ENCODE assay signal across 8 mouse cellular contexts in the genomic region with DNA sequence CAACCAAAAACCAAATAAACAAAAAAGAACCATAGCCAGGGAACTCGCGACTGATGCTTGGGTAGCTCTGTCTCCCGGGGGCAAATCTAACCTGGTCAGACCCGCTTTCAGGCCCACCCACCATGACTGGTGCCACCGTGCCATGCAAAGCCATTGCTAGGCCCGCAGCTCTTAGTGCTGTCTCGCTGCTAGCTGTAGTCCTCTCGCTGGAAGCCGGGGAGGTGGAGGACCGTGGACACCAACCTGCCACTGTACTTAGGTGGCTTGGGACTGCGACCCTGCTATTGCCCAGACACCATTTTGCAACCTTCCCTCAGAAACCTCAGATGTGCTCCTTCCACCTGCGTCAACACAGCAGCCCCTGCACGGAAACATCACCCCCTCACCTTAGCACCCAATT. TPM values are rescaled to one million over a fixed set of nuclear protein-coding genes. Genes with fewer than 3 reads are reported as not detected.
A peak's percentile ranks its signal among the peaks of the same experiment; 100 is the strongest.
DNase-seq lines count a peak whose midpoint lies in the region; ATAC-seq lines count a peak whose summit lies in the region.

No protein-coding gene starts in this region.

- H3K36me3 ChIP-seq in kidney, embryonic 16.5 days (ENCODE audit: insufficient read depth, low read length), result no peaks in the 10 kb centered on the region
- no peaks in the 10 kb centered on the region for H3K36me3 ChIP-seq in neural tube, embryonic 15.5 days
- no peaks in the 10 kb centered on the region for H3K36me3 ChIP-seq in forebrain, embryonic 12.5 days (replicated peaks)

- peak overlapping the region; percentile 99 for H3K27ac ChIP-seq in kidney, embryonic 16.5 days (ENCODE audit: low read length)
- peak overlapping the region; percentile 100 for H3K27ac ChIP-seq in neural tube, embryonic 15.5 days (replicated peaks)
- H3K27ac ChIP-seq in forebrain, embryonic 12.5 days, result no peak overlapping the region

- no peaks in the 10 kb centered on the region for H3K9me3 ChIP-seq in kidney, embryonic 16.5 days (ENCODE audit: low read length)
- no peaks in the 10 kb centered on the region for H3K9me3 ChIP-seq in neural tube, embryonic 15.5 days (replicated peaks)
- no peaks in the 10 kb centered on the region for H3K9me3 ChIP-seq in forebrain, embryonic 12.5 days

- H3K4me1 ChIP-seq in kidney, embryonic 16.5 days (ENCODE audit: insufficient read depth, low read length), result peaks cover 53% of the 10 kb centered on the region
- H3K4me1 ChIP-seq in neural tube, embryonic 15.5 days, result peaks cover 62% of the 10 kb centered on the region
- H3K4me1 ChIP-seq in forebrain, embryonic 12.5 days, result peaks cover 13% of the 10 kb centered on the region

- ATAC-seq in kidney, embryonic 16.5 days (ENCODE audit: low FRiP score, low TSS enrichment), result no peak
- ATAC-seq in neural tube, embryonic 15.5 days (ENCODE audit: low FRiP score), result no peak
- no peak for ATAC-seq in forebrain, embryonic 12.5 days (ENCODE audit: low FRiP score)
- ATAC-seq in monocyte, adult 5-6 weeks (replicated peaks; ENCODE audit: insufficient number of reproducible peaks, low FRiP score, low TSS enrichment, poor library complexity, severe bottlenecking), result no peak

- WGBS in kidney, embryonic 16.5 days, result 0% methylated on average over 13 of the region's 13 CpGs
- 5% methylated on average over 13 of the region's 13 CpGs for WGBS in neural tube, embryonic 15.5 days
- WGBS in forebrain, embryonic 12.5 days, result 5% methylated on average over 13 of the region's 13 CpGs

- H3K4me2 ChIP-seq in kidney, embryonic 16.5 days (replicated peaks; ENCODE audit: low read depth, low read length), result peak overlapping the region; percentile 81
- peak overlapping the region; percentile 85 for H3K4me2 ChIP-seq in neural tube, embryonic 15.5 days
- H3K4me2 ChIP-seq in forebrain, embryonic 12.5 days, result no peak overlapping the region

- peak; percentile 52 for DNase-seq in adrenal gland, postnatal 14 days
- DNase-seq in adrenal gland, postnatal 36 days, result no peak
- peak; percentile 13 for DNase-seq in right cerebral cortex, postnatal 4 days
- no peak for DNase-seq in right cerebral cortex, postnatal 25 days

- H3K4me3 ChIP-seq in kidney, embryonic 16.5 days (ENCODE audit: low read length), result peak overlapping the region; percentile 80
- peak overlapping the region; percentile 81 for H3K4me3 ChIP-seq in neural tube, embryonic 15.5 days (replicated peaks)
- no peak overlapping the region for H3K4me3 ChIP-seq in forebrain, embryonic 12.5 days (replicated peaks)

- H3K9ac ChIP-seq in kidney, embryonic 16.5 days (replicated peaks; ENCODE audit: low read length), result peak overlapping the region; percentile 97
- H3K9ac ChIP-seq in neural tube, embryonic 15.5 days (replicated peaks), result peak overlapping the region; percentile 99
- no peak overlapping the region for H3K9ac ChIP-seq in forebrain, embryonic 12.5 days

- 0 out of 2 replicates have a peak, but pooled peaks cover 4% of the 10 kb centered on the region for H3K27me3 ChIP-seq in kidney, embryonic 16.5 days (ENCODE audit: insufficient read depth, low read length)
- no peaks in the 10 kb centered on the region for H3K27me3 ChIP-seq in neural tube, embryonic 15.5 days (replicated peaks)
- H3K27me3 ChIP-seq in forebrain, embryonic 12.5 days, result peaks cover 99% of the 10 kb centered on the region

RNA-seq across cellular contexts. Expression of gene Hoxa3, which starts 1.2 kb away (rescaled TPM):
- total RNA-seq in adrenal gland, postnatal 14 days (2021), result 6.9 and 10.5 TPM in 2 replicates
- total RNA-seq in adrenal gland, postnatal 36 days (2021), result 1 to 10 TPM; 3.7 TPM
- 8.2 and 10.8 TPM in 2 replicates for polyA plus RNA-seq in kidney, embryonic 16.5 days (2015; fragmentation: Nextera tagmentation; extraction: Ambion mirVana)
- polyA plus RNA-seq in neural tube, embryonic 15.5 days (2015; fragmentation: Nextera tagmentation; extraction: Ambion mirVana), result 10.7 and 14.6 TPM in 2 replicates
- polyA plus RNA-seq in forebrain, embryonic 12.5 days (2016; fragmentation: Nextera tagmentation; extraction: Ambion mirVana), result 0.32 TPM in 1 of 2 replicates, not detected in the other
- total RNA-seq in monocyte, adult 5-6 weeks (2017), result 0.29 TPM in 1 of 3 replicates, not detected in the others

RNA-seq across cellular contexts. Expression of gene Gm28308, which starts 1.2 kb away (rescaled TPM):
- total RNA-seq in adrenal gland, postnatal 14 days (2021), result 1.3 and 1.4 TPM in 2 replicates
- 1 to 10 TPM; 1.5 to 2.8 TPM for total RNA-seq in adrenal gland, postnatal 36 days (2021)
- not detected in 2 replicates for polyA plus RNA-seq in kidney, embryonic 16.5 days (2015; fragmentation: Nextera tagmentation; extraction: Ambion mirVana)
- not detected in 2 replicates for polyA plus RNA-seq in neural tube, embryonic 15.5 days (2015; fragmentation: Nextera tagmentation; extraction: Ambion mirVana)
- polyA plus RNA-seq in forebrain, embryonic 12.5 days (2016; fragmentation: Nextera tagmentation; extraction: Ambion mirVana), result not detected in 2 replicates
- total RNA-seq in monocyte, adult 5-6 weeks (2017), result 5.6 TPM in 1 of 3 replicates, not detected in the others

RNA-seq across cellular contexts. Expression of gene Hoxa6, which starts 3.4 kb away (rescaled TPM):
- 3.7 and 5.9 TPM in 2 replicates for total RNA-seq in adrenal gland, postnatal 14 days (2021)
- 1 to 10 TPM; 2.5 to 4.6 TPM for total RNA-seq in adrenal gland, postnatal 36 days (2021)
- 2.9 and 3.8 TPM in 2 replicates for polyA plus RNA-seq in kidney, embryonic 16.5 days (2015; fragmentation: Nextera tagmentation; extraction: Ambion mirVana)
- 10.3 and 15.0 TPM in 2 replicates for polyA plus RNA-seq in neural tube, embryonic 15.5 days (2015; fragmentation: Nextera tagmentation; extraction: Ambion mirVana)
- polyA plus RNA-seq in forebrain, embryonic 12.5 days (2016; fragmentation: Nextera tagmentation; extraction: Ambion mirVana), result not detected in 2 replicates
- total RNA-seq in monocyte, adult 5-6 weeks (2017), result not detected in 3 replicates

RNA-seq across cellular contexts. Expression of gene Hoxa5, which starts 7.6 kb away (rescaled TPM):
- total RNA-seq in adrenal gland, postnatal 14 days (2021), result 25.8 and 26.3 TPM in 2 replicates
- 10 to 100 TPM; 14.7 to 27.8 TPM for total RNA-seq in adrenal gland, postnatal 36 days (2021)
- polyA plus RNA-seq in kidney, embryonic 16.5 days (2015; fragmentation: Nextera tagmentation; extraction: Ambion mirVana), result 9.0 and 9.5 TPM in 2 replicates
- 26.8 and 73.9 TPM in 2 replicates for polyA plus RNA-seq in neural tube, embryonic 15.5 days (2015; fragmentation: Nextera tagmentation; extraction: Ambion mirVana)
- polyA plus RNA-seq in forebrain, embryonic 12.5 days (2016; fragmentation: Nextera tagmentation; extraction: Ambion mirVana), result not detected in 2 replicates
- total RNA-seq in monocyte, adult 5-6 weeks (2017), result 0.39 TPM in 1 of 3 replicates, not detected in the others

RNA-seq across cellular contexts. Expression of gene Hoxa7, which starts 9.7 kb away (rescaled TPM):
- total RNA-seq in adrenal gland, postnatal 14 days (2021), result 20.9 and 22.2 TPM in 2 replicates
- total RNA-seq in adrenal gland, postnatal 36 days (2021), result 10 to 100 TPM; 19.1 to 20.1 TPM
- 25.7 and 27.5 TPM in 2 replicates for polyA plus RNA-seq in kidney, embryonic 16.5 days (2015; fragmentation: Nextera tagmentation; extraction: Ambion mirVana)
- polyA plus RNA-seq in neural tube, embryonic 15.5 days (2015; fragmentation: Nextera tagmentation; extraction: Ambion mirVana), result 86.8 and 109 TPM in 2 replicates
- polyA plus RNA-seq in forebrain, embryonic 12.5 days (2016; fragmentation: Nextera tagmentation; extraction: Ambion mirVana), result not detected in 2 replicates
- total RNA-seq in monocyte, adult 5-6 weeks (2017), result not detected in 3 replicates

Comparison
In these comparisons a context has a peak if more than half of its experiments do, and no peak if none do; other contexts are left out.
1. DNase-seq: peak in adrenal gland, postnatal 14 days (single experiment) and right cerebral cortex, postnatal 4 days (single experiment); none in adrenal gland, postnatal 36 days (0 of 2) and right cerebral cortex, postnatal 25 days (single experiment).